Mouse (Mus musculus) T-helper 1 cell (primary cell): ENCODE results near the gene Arnt.
"Not testable (repeated sequence)": the region's sequence is repeated elsewhere in the genome, so short reads cannot be mapped to it uniquely, and the experiment has no call there.

Source experiments
- in situ Hi-C: fragments of 300-600 bp; cut with MboI, MseI; formaldehyde crosslinking; loops from one replicate; pipeline ENCODE4 v1.15.1; 2025; ENCODE audit warnings: high pct_unique_total_duplicates

Gene Arnt

DNA sequence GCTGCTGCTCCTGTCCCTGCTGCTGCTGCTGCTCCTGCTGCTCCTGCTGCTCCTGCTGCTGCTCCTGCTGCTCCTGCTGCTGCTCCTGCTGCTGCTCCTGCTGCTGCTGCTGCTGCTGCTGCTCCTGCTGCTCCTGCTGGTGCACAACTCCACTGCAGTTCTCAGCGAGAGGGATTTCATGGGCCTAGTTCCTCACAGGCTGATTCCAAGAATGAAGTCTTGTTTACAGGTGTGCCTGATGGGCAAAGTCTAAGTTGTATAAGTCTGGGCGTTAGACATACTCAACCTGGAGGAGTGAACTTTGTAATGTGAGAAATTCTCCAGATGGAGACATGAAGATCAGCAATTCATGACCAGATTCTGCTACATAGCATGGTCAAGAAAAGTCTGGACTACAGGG, 90.5 kb downstream of the Arnt start:
- in situ Hi-C loops: no loop called here

DNA sequence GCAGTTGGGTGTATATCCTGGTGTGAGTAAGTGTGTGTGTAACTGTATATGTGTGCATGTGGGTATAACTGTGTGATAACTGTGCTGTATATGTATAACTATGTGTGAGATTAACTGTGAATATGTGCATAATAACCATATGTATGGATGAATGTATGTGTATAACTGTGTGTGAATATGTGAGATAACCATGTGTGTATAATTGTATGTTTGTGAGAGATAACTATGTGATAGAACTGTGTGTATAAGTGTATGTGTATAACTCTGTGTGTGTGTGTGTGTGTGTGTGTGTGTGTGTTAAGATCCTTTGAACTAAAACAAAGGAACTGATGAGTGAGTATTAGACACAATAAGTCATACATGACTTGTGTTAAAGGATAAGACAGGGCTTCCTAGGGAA, 91.9 kb downstream of the Arnt start:
- in situ Hi-C loops: no loop called here

DNA sequence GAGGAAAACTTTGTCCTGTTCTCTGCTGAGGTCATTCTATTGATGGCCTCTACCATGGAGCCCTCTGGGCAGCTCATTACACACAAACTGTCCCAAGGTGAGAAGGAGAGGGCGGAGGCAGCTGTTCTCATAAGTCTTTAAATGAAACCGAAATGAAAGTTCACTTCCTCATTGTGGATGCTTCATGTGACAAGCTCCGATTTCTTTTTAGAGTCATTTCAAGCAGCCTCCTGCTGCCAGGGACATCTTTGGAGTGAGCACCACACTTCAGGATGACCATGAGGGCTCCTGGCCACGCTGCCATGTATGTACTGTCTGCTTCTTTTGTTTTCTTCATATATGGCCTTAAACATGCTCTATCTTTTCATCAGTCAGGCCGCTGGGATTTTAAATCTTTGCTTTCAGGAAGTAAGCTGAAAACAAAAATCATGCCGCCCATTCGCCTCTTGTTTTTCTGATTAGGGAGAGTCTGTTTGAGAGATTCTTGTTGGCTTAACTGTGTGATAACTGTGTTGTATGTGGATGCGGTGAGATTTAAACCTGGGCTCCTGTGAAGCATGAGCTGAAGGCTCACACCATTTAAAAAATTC, 92.5 kb downstream of the Arnt start, which contains the start of gene Ctss:
Gene Ctss, plus strand, starts transcription at position 165 of the 590 bp plus-strand sequence.
- in situ Hi-C loops: no loop called here

DNA sequence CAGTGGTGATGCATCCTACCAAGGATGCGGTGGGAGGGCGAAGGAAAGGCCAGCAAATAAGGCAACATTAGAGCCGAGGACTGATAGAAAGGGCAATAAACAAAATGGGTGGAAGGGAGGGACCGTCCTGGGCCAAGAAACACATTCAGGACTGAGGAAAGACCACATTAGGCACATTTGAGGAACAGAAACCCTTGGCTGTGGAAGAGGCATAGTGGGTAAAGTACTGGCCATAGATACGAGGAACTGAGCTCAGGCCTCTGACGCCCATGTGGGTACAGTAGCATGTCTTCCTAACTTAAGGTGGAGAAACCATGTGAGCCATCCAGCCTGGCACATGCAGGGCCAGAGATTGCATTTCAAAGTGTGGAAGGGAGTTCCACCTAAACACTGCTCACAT, 95.6 kb downstream of the Arnt start:
- in situ Hi-C loops: no loop called here

DNA sequence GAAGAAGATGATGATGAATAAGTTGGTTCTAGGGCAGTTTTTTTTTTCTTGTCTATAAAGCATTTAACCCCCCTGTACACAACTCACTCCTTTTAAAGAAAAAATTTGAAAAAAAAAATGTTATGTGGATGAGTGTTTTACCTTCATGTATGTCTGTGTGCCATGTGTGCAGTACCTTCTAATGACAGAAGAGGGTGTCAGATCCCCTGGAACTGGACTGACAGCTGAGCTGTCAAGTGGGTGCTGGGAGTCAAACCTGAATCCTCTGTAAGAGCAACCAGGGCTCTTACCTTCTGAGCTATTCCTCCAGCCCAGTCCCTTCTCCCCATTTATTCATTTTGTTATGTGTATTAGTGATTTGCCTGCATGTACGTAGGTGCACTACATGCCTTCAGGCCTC, 96.8 kb downstream of the Arnt start:
- in situ Hi-C loops: no loop called here

DNA sequence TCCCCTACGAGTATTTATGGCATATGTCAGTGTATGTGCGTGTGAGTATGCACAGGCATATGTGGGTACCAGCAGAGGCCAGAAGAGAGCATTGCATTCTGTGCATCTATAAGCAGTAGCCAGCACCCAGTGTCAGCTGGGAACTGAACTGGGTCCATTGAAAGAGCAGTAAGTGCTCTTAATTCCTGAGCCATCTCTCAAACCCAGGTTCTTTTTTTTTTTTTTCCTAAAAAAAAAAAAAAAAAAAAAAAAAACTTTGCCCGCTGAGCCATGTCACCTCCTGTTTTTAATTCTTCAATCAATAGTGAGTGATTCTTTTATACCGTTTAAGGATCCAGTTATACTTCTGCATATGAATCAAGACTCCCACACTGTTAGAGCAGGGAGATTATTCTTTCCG, 99.2 kb downstream of the Arnt start:
- in situ Hi-C loops: no loop called here

DNA sequence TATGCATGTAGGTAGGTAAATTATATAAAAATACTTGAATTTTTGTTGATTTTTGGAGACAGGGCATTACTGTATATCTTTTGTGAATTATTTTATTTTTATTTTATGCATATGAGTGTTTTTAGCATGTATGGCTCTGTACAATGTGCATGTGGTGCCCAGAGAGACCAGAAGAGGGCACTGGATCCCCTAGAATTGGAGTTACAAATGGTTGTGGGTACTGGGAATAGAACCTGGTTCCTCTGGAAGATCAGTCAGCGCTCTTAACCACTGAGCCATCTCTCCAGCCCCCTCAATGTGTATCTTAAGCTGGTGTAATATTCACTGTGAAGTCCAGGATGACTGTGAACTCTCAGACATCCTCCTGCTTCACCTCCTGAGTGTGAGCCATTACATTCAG, 100.7 kb downstream of the Arnt start:
- in situ Hi-C loops: no loop called here

DNA sequence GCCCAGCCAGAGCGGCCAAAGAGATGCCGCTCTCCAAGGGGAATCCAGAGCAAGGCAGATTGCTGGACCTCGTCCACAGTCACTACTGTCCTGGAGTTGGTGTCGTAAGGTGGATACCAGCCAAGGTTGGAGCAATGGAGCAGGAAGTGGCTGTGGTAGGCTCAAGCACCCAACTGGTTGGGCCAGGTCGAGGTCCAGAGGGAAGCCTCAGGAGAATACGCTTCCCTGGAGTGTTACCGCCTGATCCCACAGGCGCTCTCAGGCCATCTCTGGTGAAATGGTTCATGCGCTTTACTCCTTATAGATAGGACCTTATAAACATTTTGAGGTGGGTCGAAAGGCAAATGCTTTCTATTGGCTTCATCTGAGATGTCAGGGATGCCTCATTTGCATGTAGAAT, 104.7 kb downstream of the Arnt start:
- in situ Hi-C loops: no loop called here

DNA sequence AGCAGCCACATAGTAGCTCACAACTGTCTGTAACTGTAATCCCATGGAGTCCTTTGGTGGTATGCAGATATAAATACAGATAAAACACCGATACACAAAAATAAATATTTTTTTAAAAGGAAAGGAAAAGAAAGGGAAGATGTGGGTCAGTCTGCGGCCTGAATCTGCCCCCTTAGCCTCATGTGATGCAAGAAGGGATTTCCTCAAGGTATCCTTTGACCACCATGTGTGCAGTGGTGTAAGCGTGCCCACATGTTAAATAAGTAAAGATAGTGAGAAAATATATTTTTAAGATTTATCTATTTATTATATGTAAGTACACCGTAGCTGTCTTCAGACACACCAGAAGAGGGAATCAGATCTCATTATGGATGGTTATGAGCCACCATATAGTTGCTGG, 105.6 kb downstream of the Arnt start:
- in situ Hi-C loops: no loop called here

DNA sequence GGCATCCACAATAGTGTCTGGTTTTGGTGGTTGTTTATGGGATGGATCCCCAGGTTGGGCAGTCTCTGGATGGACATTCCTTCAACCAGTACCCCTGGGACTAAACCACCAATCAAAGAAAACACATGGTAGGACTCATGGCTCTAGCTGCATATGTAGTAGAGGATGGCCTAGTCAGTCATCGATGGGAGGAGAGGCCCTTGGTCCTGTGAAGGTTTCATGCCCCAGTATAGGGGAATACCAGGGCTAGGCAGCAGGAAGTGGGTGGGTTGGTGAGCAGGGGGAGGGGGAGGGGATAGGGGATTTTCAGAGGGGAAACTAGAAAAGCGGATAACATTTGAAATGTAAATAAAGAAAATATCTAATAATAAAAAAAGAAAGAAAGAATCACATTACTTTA, 107.0 kb downstream of the Arnt start:
- in situ Hi-C loops: not testable (repeated sequence)

DNA sequence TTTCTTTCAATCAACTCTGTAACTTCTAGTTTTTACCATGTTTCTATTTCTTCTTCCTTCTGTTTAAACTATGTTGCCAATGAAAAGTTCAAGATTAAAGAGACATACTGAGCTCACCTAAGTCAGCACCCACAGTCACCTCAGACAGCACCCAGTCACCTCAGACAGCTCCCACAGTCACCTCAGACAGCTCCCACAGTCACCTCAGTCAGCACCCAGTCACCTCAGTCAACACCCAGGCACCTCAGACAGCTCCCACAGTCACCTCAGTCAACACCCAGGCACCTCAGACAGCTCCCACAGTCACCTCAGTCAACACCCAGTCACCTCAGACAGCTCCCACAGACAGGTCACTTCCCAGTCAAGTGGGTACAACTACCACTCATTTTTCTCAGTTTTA, 108.0 kb downstream of the Arnt start:
- in situ Hi-C loops: no loop called here

DNA sequence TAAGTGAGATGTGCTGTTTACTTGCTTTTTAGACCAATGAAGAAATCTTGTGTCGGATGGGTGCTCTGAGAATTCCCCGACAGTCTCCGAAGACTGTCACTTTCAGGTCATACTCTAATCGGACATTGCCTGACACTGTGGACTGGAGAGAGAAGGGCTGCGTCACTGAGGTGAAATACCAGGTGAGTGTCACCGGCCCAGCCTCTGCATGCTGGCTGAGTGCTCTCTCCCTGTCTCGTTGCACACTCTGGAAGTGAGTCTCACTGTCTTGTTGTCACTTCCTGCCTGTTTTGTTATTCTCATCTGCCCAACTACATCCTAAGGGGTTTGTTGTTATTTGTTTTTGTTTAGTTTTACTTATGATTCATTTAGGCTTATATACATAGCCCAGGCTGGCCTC, 108.8 kb downstream of the Arnt start:
- in situ Hi-C loops: no loop called here
